Mouse (Mus musculus) cortical plate, adult 2 months (tissue): ENCODE data around the gene Thsd7b. TPM values are rescaled to one million over a fixed set of nuclear protein-coding genes. Genes with fewer than 3 reads are reported as not detected.

Experiments
- H3K27ac ChIP-seq: fragments of 200-500 bp; 2 replicates; pipeline ENCODE4 v1.5.1; 2012; ENCODE audit warnings: low read length, control low read depth, inconsistent platforms; ENCODE audit not compliant: insufficient read depth
- H3K4me1 ChIP-seq: fragments of 200-500 bp; 2 replicates; pipeline ENCODE4 v1.6.1; 2011; ENCODE audit warnings: low read length; ENCODE audit not compliant: control insufficient read depth, insufficient read depth
- H3K4me3 ChIP-seq: fragments of 200-500 bp; 2 replicates; pipeline ENCODE4 v1.5.1; 2011; ENCODE audit warnings: mild to moderate bottlenecking, low read length, control low read depth; ENCODE audit not compliant: insufficient read depth
- CTCF ChIP-seq: fragments of 200-500 bp; IDR thresholded peaks from 2 replicates; pipeline ENCODE4 v1.5.1; 2011; ENCODE audit warnings: mild to moderate bottlenecking, control low read depth, low read length; ENCODE audit not compliant: insufficient read depth; ENCODE audit errors: extremely low read depth
- POLR2A ChIP-seq: fragments of 200-500 bp; IDR thresholded peaks from 2 replicates; pipeline ENCODE4 v1.6.1; 2011; ENCODE audit warnings: mild to moderate bottlenecking, low read length, control low read depth; ENCODE audit not compliant: insufficient read depth; ENCODE audit errors: extremely low read depth
- polyA plus RNA-seq: library from polyadenylated mRNA; depleted of rRNA; stranded (reverse); fragments of >200 nt; gene quantifications from 2 replicates; pipeline ENCODE4 v1.2.3, GENCODE M21; 2012

The Thsd7b gene
- polyA plus RNA-seq, 1 experiment = 4.0 TPM

DNA sequence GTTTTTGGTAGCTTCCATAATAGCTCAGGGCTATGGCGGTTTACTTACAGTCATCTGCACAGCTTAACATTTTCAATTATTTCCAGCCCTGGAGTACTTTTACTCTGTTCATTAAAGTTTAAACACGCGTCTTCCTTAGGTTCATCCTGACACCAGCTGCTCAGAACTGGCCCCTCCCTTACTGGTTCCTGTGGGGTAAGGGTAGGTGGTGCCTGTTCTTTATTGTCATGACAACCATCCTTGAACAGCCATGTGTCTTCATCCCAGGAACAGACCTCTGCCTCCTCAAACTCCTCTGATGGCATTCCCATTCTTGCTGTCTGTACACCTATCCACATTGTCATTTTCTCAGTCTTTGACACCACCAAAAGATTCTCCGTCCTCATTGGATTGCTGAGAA lies 285.0 kb downstream of the Thsd7b start:
- TF ChIP-seq CTCF = no peak
- TF ChIP-seq POLR2A = no peak
- Histone ChIP-seq H3K4me3 (no peak overlapping the region), H3K4me1 (no peaks in the 10 kb centered on the region), H3K27ac (no peak overlapping the region)

DNA sequence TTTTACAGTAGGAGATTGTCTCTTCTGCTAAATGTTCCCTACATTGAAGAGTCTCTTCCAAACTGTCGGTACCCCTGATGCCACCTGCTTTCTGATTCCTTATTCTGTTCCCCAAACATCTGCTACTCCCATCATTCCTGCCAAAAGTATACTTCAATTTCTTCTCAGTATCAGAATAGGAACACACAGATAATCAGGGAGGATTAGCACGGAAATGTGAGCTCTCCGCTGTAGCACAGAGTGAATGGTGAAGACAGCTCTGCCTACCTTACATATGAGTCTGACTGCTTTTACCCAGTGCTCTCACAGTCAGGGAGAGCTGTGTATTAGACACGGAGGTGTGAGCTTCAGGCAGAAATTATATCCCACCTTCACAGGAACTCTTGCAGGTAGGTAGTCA lies 286.0 kb downstream of the Thsd7b start:
- no peak for TF ChIP-seq POLR2A
- TF ChIP-seq CTCF = no peak
- Histone ChIP-seq H3K4me1 (no peaks in the 10 kb centered on the region), H3K27ac (no peak overlapping the region), H3K4me3 (no peak overlapping the region)

DNA sequence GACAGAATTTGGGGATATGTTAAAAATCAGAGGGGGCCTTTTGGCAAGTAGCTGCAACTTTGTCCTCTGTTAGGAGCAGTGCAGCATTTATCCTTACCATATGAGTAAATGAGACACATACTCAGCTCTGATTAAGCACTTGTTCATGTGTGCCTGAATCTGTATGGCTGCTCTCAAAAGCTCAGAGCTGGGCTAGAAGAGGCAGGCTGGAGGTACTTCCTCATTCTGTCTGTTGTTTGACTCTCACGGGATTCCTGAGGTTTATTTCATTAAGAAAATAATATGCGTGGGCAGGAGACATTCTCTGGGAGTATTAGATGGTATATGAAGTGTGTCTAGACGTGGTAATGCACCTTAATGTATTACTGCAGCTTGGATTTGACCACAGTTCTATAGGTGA lies 286.7 kb downstream of the Thsd7b start:
- no peak overlapping the region for H3K4me3 ChIP-seq
- TF ChIP-seq CTCF = no peak
- TF ChIP-seq POLR2A = no peak

DNA sequence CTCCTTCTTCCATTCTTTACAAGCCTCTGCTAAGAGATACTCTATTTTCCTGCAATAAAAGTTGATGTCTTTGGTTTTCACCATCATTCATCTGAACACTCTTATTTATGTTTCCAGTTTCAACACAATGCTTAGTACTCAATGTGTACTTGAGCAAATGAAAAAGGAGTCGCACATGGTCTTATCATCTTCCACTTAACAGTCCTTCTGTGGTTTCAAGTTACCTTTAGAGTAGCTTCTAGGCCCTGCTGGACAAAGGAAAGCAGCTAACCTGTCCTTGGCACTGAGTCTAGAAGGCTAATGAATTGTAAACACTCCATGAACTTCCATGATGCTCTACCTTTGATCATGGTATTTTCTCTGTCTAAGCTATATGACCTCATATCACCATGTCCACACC lies 289.6 kb downstream of the Thsd7b start:
- Histone ChIP-seq H3K4me3 (no peak overlapping the region), H3K4me1 (no peaks in the 10 kb centered on the region), H3K27ac (no peak overlapping the region)
- TF ChIP-seq POLR2A = no peak
- TF ChIP-seq CTCF = no peak

More for the DNA sequence above, 286.7 kb downstream of the Thsd7b start:
- no peak overlapping the region for H3K27ac ChIP-seq
- no peaks in the 10 kb centered on the region for H3K4me1 ChIP-seq

DNA sequence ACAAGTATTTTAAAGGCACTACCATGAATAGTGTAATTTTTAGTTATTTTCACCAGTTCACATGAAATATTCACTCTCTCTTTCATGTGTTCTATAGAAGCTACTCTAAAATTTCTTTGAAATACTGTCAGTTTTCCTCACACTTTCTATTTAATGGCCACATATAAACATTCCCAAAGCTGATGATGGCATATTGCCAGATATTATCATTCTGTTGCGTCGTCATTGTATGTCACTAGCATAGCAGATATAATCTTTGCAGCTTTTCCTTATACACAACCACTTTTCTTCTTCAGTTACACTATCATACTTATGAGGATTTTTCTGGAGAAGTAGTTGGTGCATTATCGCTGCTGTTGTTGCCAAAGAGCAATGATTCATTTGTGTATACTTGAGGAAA lies 297.4 kb downstream of the Thsd7b start:
- Histone ChIP-seq H3K4me1 (no peaks in the 10 kb centered on the region), H3K4me3 (no peak overlapping the region), H3K27ac (no peak overlapping the region)
- TF ChIP-seq POLR2A (no peak), CTCF (no peak)

DNA sequence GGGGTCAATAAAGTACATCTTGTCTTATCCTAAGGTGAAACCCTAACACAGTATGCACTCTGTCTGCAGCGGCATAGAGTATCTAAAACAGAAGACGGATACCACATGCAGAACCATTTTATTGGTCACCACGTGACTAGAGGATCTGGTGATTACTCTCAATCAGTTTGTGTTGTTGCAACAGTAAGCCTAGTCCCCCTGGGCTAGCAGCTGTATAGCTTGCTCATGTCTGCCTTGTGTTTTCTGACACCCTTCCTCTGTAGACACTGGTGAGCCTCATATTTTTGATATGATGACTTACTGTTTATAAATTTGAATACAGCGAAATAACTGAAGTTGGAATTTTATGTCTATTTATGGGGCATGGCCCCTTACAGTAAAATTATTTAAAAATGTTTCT lies 306.9 kb downstream of the Thsd7b start:
- no peak for TF ChIP-seq CTCF
- H3K27ac ChIP-seq = no peak overlapping the region
- no peak overlapping the region for H3K4me3 ChIP-seq
- H3K4me1 ChIP-seq = no peaks in the 10 kb centered on the region

DNA sequence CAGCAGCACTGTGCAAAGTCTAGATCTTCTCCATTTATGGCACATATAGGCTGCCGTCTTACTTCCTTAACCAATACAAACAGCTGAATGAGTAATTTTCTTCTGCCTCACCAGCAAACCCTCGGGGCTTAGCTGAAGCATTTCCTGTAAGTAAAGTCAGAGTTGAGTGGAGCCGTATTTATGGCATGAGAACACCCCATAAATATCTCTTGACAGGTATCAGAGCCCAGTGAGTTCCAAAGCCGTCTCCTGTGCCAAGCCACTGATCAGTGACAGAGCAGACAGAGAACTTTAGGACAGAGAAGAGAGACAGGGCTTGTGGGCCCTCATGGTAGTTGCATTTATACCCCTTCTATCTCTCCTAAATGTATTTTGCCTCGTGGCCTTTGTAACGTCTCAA lies 313.5 kb downstream of the Thsd7b start:
- no peak overlapping the region for H3K4me3 ChIP-seq
- no peaks in the 10 kb centered on the region for H3K4me1 ChIP-seq
- no peak overlapping the region for H3K27ac ChIP-seq
- TF ChIP-seq POLR2A (no peak), CTCF (no peak)

DNA sequence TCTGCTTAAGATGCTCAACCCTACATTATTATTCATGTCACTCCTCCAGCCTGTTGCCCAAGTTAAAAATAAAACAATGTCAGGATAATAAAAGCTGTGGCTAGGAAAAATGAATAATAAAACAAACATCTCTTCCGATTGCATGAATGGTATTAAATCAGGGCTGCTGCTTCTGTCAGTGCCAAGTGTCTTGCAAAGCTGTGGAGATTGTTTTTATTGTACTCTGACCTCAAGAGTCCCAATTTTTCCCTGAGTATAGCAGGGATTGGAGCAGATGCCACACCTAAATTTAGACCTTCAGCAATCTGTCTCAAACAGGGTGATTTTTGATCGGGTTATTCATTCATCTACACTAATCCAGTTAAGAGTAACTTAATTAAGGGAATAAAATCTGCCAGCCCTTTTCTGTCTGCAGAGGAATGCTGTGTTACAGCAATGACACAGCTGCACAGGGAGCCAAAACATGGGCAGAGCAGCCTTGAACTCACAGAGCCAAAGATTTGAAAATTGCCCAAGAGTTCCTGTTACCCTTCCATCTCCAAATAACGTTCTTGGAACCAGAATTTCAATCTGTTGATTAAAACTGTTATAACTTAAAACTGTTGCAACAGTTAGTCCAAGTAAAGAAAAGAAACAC lies 316.4 kb downstream of the Thsd7b start:
- Histone ChIP-seq H3K4me3 (no peak overlapping the region), H3K27ac (no peak overlapping the region), H3K4me1 (no peaks in the 10 kb centered on the region)
- TF ChIP-seq CTCF = no peak
- no peak for TF ChIP-seq POLR2A

DNA sequence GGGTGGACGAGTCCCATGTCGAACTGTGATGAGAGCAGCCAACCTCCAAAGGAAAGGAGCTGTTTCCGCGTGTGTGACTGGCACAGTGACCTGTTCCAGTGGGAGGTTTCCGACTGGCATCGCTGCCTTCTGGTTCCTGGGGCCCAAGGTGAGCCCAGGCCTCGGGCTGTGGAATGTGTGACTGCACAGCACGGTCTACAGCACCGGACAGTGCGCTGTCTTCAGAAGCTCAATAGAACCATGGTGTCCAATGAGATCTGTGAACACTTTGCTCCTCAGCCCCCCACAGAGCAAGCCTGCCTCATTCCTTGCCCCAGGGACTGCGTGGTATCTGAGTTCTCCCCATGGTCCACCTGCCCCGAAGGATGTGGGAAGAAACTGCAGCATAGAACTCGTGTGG lies 322.3 kb downstream of the Thsd7b start:
- Histone ChIP-seq H3K4me1 (no peaks in the 10 kb centered on the region), H3K27ac (no peak overlapping the region), H3K4me3 (no peak overlapping the region)
- TF ChIP-seq POLR2A = no peak
- no peak for TF ChIP-seq CTCF

DNA sequence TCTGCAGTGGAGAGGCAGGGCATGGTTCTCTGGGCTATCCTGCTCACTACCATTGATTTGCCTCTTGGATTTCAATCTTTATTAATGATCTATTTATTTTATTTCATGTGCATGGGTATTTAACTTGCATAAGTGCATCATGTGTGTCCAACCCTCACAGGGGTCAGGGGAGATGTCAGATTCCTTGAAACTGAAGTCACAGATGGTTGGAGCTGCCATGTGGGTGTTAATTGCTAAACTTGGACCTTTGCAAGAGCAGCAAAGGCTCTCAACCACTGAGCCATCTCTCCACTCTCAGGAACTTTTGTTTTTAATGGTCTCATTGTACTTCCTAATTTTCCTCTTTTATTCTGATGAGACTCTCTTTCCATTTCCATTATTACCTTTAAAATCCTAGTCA lies 327.8 kb downstream of the Thsd7b start:
- TF ChIP-seq CTCF = no peak
- no peak for TF ChIP-seq POLR2A

More for the DNA sequence above, 327.8 kb downstream of the Thsd7b start:
- Histone ChIP-seq H3K4me3 (no peak overlapping the region), H3K27ac (no peak overlapping the region), H3K4me1 (no peaks in the 10 kb centered on the region; the same call in 1 of the 2 replicates)
